Mouse (Mus musculus) kidney, adult 2 months (tissue): ENCODE measurements around the gene Magi2.

Experiments used
- CTCF ChIP-seq: fragments of 200-500 bp; conservative IDR thresholded peaks from 2 replicates; pipeline ENCODE4 v1.5.1; 2011; ENCODE audit warnings: low read depth, mild to moderate bottlenecking, control low read depth, low read length, moderate library complexity, mixed read lengths; ENCODE audit not compliant: insufficient read depth, insufficient read length
- POLR2A ChIP-seq: fragments of 200-500 bp; IDR thresholded peaks from one replicate; pipeline ENCODE4 v1.6.1; 2011; ENCODE audit warnings: low read depth, low read length, control low read depth

- TF ChIP-seq POLR2A (no peak), CTCF (no peak)
Observed at GRCm38 (mm10) chr5:19395876-19396275, 169.0 kb downstream of the Magi2 start.
